Mouse (Mus musculus) thymus, postnatal 14 days (tissue): ENCODE results near the gene Rap1gap2.
A peak's percentile ranks its signal among the peaks of the same experiment; 100 is the strongest.

Experiments used
- DNase-seq: peaks from one replicate; pipeline ENCODE4 v3.0.0; 2021

The Rap1gap2 gene

GRCm38 (mm10) chr11:74610545-74611176 is at the start of gene Rap1gap2:
Gene Rap1gap2, minus strand, starts transcription at chr11:74610915.
- DNase-seq, result no peak

- DNase-seq, result no peak
Measured at GRCm38 (mm10) chr11:74660336-74660735, 49.6 kb upstream of the Rap1gap2 start.

DNA sequence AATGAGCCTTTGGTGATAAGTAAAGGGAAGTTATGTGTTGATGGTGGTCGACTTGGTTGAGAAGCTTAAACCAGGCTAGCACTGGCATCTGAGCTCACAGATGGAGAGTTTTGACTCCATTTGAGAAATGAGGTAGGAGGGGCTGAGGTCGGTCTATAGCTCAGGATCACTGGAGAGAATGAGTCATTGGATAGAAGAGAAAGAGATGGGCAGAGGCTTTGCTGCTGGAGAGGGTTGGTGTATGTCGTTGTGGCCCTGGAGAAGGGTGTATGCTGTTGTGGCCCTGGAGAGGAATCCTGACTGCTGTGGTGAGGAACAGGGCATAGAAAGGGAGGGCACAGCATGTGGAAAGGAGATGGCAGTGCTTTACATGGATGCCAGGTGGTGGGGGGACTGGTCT is 45.2 kb upstream of the Rap1gap2 start:
- no peak for DNase-seq

- DNase-seq, result no peak
Measured at GRCm38 (mm10) chr11:74653385-74653784, 42.7 kb upstream of the Rap1gap2 start.

DNA sequence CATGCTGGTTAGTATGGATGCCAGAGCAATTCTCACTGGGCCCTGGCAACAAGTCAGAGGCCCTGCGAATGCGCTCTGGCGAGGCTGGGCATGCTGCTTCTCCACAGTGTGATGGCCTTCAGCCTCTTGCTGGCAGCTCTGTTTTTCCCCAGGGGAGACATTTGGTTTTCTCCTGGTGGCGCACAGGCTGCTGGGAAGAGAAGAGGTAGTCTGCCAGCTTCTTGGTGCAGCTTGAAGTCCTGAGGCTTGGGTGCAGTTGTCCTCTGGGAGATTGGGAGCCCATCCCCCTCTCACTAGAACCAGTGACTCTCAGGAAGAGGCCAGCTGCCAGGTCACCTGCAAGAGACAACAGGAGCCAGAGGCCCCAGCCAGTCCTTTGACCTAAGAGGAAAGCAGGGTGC is 42.1 kb upstream of the Rap1gap2 start:
- DNase-seq, result no peak

- no peak for DNase-seq
Measured at GRCm38 (mm10) chr11:74650576-74651100, 39.9 kb upstream of the Rap1gap2 start.

DNA sequence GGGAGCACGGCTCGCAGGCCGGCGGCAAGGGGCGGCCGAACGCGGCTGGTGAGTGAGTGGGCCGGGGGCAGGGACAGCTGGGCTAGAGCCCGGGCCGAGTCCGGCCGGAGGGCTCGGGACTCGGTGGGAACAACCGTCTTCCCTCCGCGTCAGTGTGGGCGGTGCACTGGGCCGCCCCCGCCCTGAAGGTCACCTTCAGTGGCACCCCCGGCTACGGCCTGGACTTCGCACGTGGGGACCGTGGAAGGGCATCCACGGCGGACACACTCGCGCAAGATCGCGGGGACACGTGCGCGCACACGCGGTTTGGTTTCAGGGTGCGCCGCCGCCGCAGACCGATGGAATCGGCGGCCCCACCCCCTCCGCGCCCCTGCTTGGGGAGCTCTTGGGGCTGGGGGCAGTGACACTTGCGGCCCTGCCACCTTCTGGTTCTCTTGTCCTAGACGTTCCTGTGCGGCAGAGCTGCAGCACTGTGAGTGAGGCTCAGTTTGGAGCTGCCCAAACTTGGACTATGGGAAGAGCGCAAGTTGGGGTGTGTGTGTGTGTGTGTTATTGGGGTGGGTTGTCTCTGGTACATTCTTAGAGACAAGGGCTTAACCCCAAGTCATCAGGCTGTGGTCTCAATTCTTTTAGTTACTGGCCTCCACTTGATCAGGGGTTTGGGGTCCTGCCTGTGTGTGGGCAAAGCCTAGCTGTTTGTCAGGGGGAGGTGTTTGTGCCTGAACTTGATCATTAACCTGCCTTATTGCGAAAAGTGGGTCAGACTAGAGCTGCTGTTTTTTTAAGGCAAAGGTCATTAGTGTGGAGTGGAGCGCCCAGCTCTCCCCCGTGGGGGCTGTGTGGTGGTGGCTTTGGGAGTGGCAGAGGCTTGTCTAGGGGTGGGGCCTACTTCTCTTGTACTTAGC is 39.2 kb upstream of the Rap1gap2 start:
- no peak for DNase-seq

DNA sequence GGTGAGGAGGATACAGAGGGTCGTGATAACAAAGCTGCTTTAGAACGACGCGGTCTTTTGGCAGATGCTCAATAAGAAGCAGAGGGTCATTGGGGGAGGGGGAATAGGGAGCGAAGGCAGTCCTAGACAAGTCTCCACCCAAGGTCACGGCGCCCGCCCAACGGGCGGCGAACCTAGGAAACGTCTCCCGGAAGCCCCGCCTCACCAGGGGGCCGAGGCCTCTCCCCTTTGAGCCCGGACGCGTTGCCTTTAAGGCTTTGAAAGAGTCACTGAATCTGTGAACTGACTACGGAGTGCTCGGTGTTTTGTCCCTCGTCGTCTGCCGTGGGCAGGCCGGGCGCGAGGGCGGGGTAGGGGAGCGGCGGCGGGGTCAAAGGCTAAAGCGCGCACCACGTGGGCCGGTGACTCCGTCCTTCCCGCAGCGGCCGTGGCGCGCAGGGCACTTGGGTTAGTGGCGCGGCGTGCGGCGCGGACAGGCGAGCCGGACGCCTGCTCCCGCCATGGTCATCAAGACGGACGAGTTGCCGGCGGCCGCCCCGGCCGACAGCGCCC is 38.5 kb upstream of the Rap1gap2 start, which contains the start of gene Cluh:
TSS of gene Cluh (plus strand) at position 401 of the 552 bp plus-strand sequence.
- peak; percentile 98 for DNase-seq

- DNase-seq, result no peak
Measured at GRCm38 (mm10) chr11:74648676-74649075, 38.0 kb upstream of the Rap1gap2 start.

- DNase-seq, result no peak
Measured at GRCm38 (mm10) chr11:74647966-74648365, 37.3 kb upstream of the Rap1gap2 start.

- DNase-seq, result no peak
Measured at GRCm38 (mm10) chr11:74639628-74640027, 28.9 kb upstream of the Rap1gap2 start.

- DNase-seq, result no peak
Measured at GRCm38 (mm10) chr11:74638791-74639411, 28.2 kb upstream of the Rap1gap2 start.

- peak; percentile 76 for DNase-seq
Measured at GRCm38 (mm10) chr11:74637971-74638790, 27.5 kb upstream of the Rap1gap2 start.

- no peak for DNase-seq
Measured at GRCm38 (mm10) chr11:74637486-74637885, 26.8 kb upstream of the Rap1gap2 start.

DNA sequence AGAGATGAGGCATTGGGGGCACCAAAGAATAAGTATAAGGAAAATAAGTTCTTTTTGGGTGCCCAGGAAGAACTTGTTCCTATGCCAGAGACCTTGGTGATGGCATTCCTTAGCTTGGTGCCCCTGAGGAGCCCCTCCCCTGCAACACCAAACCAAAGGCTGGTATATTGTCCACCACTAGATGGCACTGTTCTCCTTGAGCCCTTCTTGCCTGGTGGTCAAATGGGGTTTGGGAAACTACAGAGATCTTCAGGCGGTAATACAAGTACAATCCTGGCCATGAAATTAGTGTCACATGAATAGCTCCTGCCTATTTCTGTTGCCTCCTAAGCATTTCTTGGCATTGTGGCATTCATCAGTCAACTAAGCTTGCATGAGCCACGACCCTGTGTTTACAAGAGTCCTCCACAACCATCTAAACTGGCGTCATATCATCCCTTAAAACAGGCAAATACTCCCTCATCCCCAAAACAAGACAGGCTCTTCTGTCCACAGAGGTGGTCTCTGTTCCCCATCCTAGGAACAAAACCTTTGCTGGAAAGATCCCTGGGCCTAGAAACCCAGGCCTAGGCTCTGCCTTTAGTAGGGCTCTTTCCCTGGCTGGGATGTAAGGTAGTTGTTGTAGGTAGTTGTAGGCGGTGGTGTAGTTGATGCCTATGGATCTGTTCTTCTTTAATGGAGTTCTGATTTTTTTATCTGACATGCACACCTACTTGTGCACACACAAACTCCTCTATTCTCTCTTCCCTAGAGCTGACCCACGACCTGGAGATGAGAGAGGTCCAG is 24.0 kb upstream of the Rap1gap2 start:
- DNase-seq, result peak; percentile 69

GRCm38 (mm10) chr11:74631880-74632789 is 21.4 kb upstream of the Rap1gap2 start:
- DNase-seq, result no peak

DNA sequence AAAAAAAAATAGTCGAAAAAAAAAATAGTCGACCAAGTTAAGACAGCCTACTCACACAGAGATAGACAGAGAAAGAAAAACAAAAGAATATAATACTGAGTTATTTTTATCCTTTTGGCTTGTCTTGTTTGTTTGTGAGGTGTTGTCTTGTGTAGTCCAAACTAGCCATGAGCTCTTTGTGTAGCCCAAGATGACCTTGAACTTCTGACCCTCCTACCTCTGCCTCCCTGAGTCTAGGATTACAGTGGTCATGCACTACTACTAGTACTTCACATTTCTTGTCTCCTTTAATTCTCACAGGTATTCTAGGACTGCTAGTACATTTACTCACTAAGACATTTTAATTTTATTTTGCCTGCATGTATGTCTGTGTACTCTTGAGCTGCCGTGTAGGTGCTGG is 16.8 kb upstream of the Rap1gap2 start:
- DNase-seq, result no peak

DNA sequence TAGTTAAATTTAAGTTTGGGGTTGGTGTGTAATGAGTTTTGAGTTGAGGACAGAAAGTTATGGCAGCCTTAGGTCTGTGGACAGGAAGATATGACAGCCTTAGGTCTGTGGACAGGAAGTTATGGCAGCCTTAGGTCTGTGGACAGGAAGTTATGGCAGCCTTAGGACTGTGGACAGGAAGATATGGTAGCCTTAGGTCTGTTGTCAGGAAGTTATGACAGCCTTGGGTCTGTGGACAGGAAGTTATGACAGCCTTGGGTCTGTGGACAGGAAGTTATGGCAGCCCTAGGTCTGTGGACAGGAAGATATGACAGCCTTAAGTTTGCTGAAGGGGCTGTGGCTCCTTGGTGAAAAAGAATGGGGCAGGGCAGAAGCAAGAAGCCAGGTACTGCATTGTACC is 14.6 kb upstream of the Rap1gap2 start:
- DNase-seq, result no peak

- DNase-seq, result no peak
Measured at GRCm38 (mm10) chr11:74623693-74624092, 13.0 kb upstream of the Rap1gap2 start.

GRCm38 (mm10) chr11:74621974-74622669 is 11.4 kb upstream of the Rap1gap2 start:
- no peak for DNase-seq
